Mouse (Mus musculus): ENCODE results near the gene Prrg2. TPM values are rescaled to one million over a fixed set of nuclear protein-coding genes. Genes with fewer than 3 reads are reported as not detected.

The Prrg2 gene
- polyA plus RNA-seq, 1 experiment from 2014 or later = 17.9 TPM

GRCm38 (mm10) chr7:45086084-45086483, 23.6 kb upstream of the Prrg2 start:
- Histone ChIP-seq H3K9me3 (no peaks in the 10 kb centered on the region), H3K27me3 (replicated peaks) (no peaks in the 10 kb centered on the region), H3K27ac (no peak overlapping the region), H3K4me3 (no peak overlapping the region), H3K4me1 (0 out of 2 replicates have a peak, but pooled peaks cover 1% of the 10 kb centered on the region), H3K36me3 (peaks cover 34% of the 10 kb centered on the region), H3K4me2 (replicated peaks) (no peak overlapping the region), H3K9ac (no peak overlapping the region)
- 80% methylated on average over 4 of the region's 4 CpGs for WGBS
- ATAC-seq (ENCODE audit: low FRiP score, low read depth) = no peak

- Histone ChIP-seq H3K9ac (no peak overlapping the region), H3K9me3 (no peaks in the 10 kb centered on the region), H3K4me1 (no peaks in the 10 kb centered on the region), H3K27ac (no peak overlapping the region), H3K4me2 (replicated peaks) (no peak overlapping the region), H3K27me3 (replicated peaks) (no peaks in the 10 kb centered on the region), H3K4me3 (no peak overlapping the region), H3K36me3 (peaks cover 31% of the 10 kb centered on the region)
- WGBS = 87% methylated on average over 22 of the region's 22 CpGs
- no peak for ATAC-seq (ENCODE audit: low FRiP score, low read depth)
Observed at GRCm38 (mm10) chr7:45083300-45083890, 20.9 kb upstream of the Prrg2 start.

DNA sequence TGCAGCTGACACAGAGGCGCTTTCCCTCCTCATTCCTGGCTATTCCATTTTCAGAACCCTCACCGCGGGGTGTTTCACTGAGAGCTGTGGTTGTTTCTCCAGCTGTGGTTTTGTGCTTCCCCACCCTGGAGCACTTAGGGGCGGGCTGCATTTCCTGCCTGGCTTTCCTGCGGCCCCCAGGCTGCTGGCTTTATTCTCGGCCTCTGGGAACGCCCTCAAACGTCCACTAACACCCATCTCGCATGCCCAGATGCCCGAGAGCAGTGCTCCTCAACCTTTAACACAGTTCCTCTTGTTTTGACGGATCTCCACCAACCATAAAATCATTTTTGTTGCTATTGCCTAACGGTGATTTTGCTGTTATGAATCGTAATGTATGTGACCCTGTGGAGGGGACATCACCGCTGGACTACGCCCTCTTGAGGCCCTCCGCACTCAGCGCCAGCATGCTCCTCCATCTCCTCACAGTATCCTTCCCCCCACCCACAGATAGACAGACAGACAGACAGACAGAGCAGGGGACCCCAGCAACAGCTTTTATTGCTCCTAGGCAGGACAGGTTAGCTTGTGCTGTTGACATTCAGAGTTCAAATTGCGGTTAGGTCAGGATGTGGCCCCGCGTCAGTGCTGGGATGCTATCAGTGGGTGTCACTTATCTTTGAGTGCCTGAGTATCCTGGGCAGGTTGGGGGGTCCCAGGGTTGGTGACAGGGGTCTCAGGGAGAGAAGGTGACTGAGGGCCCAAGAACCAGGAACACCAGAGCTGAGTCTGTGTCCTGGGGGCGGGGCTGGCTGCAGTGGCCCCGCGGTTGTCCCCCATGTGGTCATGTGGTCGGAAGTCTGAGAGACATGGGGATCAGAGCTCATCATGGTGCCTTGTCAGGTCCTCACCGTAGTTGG, 20.2 kb upstream of the Prrg2 start:
- no peaks in the 10 kb centered on the region for H3K9me3 ChIP-seq
- H3K27ac ChIP-seq = no peak overlapping the region
- 0 out of 2 replicates have a peak overlapping the region, but pooled peaks have one; percentile 2 for H3K4me2 ChIP-seq (replicated peaks)
- no peaks in the 10 kb centered on the region for H3K27me3 ChIP-seq (replicated peaks)
- 61% methylated on average over 25 of the region's 25 CpGs for WGBS
- ATAC-seq (ENCODE audit: low FRiP score, low read depth) = no peak
- H3K4me3 ChIP-seq = no peak overlapping the region
- H3K4me1 ChIP-seq = no peaks in the 10 kb centered on the region
- H3K9ac ChIP-seq = no peak overlapping the region
- peaks cover 31% of the 10 kb centered on the region for H3K36me3 ChIP-seq

DNA sequence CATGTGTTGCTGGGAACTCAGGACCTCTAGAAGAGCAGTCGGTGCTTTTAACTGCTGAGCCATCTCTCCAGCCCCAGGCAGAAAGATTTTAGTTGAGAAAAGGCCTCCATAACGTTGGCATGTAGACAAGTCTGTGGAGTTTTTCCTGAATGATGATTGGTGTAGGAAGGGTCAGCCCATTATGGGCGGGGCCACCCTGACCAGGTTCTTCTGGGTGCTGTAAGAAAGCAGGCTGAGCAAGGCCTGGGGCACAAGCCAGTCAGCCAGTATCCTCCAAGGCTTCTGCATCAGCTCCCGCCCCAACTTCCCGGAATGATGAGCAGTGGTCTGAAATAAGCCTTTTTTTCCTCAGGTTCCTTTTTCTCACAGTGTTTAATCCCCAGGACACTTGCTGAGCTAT, 18.5 kb upstream of the Prrg2 start:
- H3K27me3 ChIP-seq (replicated peaks) = no peaks in the 10 kb centered on the region
- no peaks in the 10 kb centered on the region for H3K9me3 ChIP-seq
- H3K4me2 ChIP-seq (replicated peaks) = no peak overlapping the region
- H3K4me3 ChIP-seq = no peak overlapping the region
- no peaks in the 10 kb centered on the region for H3K4me1 ChIP-seq
- WGBS = 53% methylated on average over 5 of the region's 5 CpGs
- no peak for ATAC-seq (ENCODE audit: low FRiP score, low read depth)
- no peak overlapping the region for H3K27ac ChIP-seq
- no peak overlapping the region for H3K9ac ChIP-seq
- peaks cover 38% of the 10 kb centered on the region for H3K36me3 ChIP-seq

- ATAC-seq (ENCODE audit: low FRiP score, low read depth) = 0 out of 2 replicates have a peak, but pooled peaks have one; percentile 19
- Histone ChIP-seq H3K36me3 (peaks cover 39% of the 10 kb centered on the region), H3K27me3 (replicated peaks) (no peaks in the 10 kb centered on the region), H3K4me2 (replicated peaks) (no peak overlapping the region), H3K4me3 (no peak overlapping the region), H3K9ac (no peak overlapping the region), H3K9me3 (no peaks in the 10 kb centered on the region), H3K27ac (no peak overlapping the region), H3K4me1 (no peaks in the 10 kb centered on the region)
- WGBS = 1% methylated on average over 10 of the region's 10 CpGs
Observed at GRCm38 (mm10) chr7:45079856-45080255, 17.4 kb upstream of the Prrg2 start.

GRCm38 (mm10) chr7:45078513-45078912, 16.0 kb upstream of the Prrg2 start:
- H3K27me3 ChIP-seq (replicated peaks) = no peaks in the 10 kb centered on the region
- H3K9ac ChIP-seq = no peak overlapping the region
- no peaks in the 10 kb centered on the region for H3K4me1 ChIP-seq
- H3K4me2 ChIP-seq (replicated peaks) = no peak overlapping the region
- ATAC-seq (ENCODE audit: low FRiP score, low read depth) = 0 out of 2 replicates have a peak, but pooled peaks have one; percentile 31
- no peak overlapping the region for H3K27ac ChIP-seq
- H3K4me3 ChIP-seq = no peak overlapping the region
- H3K9me3 ChIP-seq = no peaks in the 10 kb centered on the region
- WGBS = 40% methylated on average over 9 of the region's 9 CpGs
- peaks cover 43% of the 10 kb centered on the region for H3K36me3 ChIP-seq

DNA sequence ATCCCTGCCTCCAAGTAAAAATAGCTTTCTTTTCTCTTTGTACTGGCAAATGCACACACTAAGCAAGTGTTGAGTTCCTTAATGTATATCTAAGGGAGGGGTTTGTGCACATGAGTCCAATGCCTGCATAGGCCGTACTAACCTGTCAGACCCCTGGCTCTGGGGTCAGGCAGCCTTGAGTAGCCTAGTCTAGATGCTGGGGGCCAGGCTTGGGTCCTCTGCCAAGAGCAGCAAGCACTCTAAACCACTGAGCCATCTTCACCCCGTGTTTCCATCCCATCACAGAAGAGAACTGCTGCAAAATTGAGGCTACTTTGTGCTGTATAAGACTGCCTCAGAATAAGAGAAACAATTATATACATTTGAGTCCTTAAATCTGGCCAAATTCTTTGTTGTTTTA, 15.4 kb upstream of the Prrg2 start:
- Histone ChIP-seq H3K9me3 (no peaks in the 10 kb centered on the region), H3K36me3 (peaks cover 40% of the 10 kb centered on the region), H3K9ac (no peak overlapping the region), H3K27ac (no peak overlapping the region), H3K27me3 (replicated peaks) (no peaks in the 10 kb centered on the region), H3K4me3 (no peak overlapping the region), H3K4me1 (no peaks in the 10 kb centered on the region), H3K4me2 (replicated peaks) (no peak overlapping the region)
- ATAC-seq (ENCODE audit: low FRiP score, low read depth) = no peak
- 94% methylated on average over 2 of the region's 2 CpGs for WGBS

- Histone ChIP-seq H3K9ac (0 out of 2 replicates have a peak overlapping the region, but pooled peaks have one; percentile 2), H3K4me3 (no peak overlapping the region), H3K27me3 (replicated peaks) (no peaks in the 10 kb centered on the region), H3K9me3 (no peaks in the 10 kb centered on the region), H3K4me2 (replicated peaks) (no peak overlapping the region), H3K27ac (no peak overlapping the region), H3K4me1 (no peaks in the 10 kb centered on the region), H3K36me3 (peaks cover 38% of the 10 kb centered on the region)
- no peak for ATAC-seq (ENCODE audit: low FRiP score, low read depth)
- 89% methylated on average over 14 of the region's 14 CpGs for WGBS
Observed at GRCm38 (mm10) chr7:45077322-45077721, 14.8 kb upstream of the Prrg2 start.

DNA sequence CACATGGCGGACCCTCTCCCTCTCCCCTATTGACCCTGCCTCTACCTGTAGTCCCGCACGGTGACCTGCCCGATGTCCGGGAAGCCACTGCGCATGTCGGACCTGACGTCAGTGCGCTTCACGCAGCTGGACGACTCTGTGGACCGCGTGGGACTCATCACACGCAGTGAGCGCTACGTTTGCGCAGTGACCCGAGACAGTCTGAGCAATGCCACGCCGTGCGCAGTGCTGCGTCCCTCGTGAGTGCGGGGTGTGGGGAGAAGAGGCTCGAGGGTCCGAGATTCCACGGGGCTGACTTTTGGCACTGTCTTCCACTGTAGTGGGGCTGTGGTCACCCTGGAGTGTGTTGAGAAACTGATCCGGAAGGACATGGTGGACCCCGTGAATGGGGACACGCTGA, 14.0 kb upstream of the Prrg2 start:
- no peaks in the 10 kb centered on the region for H3K4me1 ChIP-seq
- H3K9me3 ChIP-seq = no peaks in the 10 kb centered on the region
- no peak overlapping the region for H3K9ac ChIP-seq

GRCm38 (mm10) chr7:45075405-45075804, 12.9 kb upstream of the Prrg2 start:
- Histone ChIP-seq H3K9ac (no peak overlapping the region), H3K27ac (no peak overlapping the region), H3K36me3 (peaks cover 38% of the 10 kb centered on the region), H3K27me3 (replicated peaks) (no peaks in the 10 kb centered on the region), H3K9me3 (no peaks in the 10 kb centered on the region), H3K4me1 (no peaks in the 10 kb centered on the region), H3K4me2 (replicated peaks) (no peak overlapping the region), H3K4me3 (no peak overlapping the region)
- WGBS = 83% methylated on average over 4 of the region's 4 CpGs
- no peak for ATAC-seq (ENCODE audit: low FRiP score, low read depth)

More for the DNA sequence above, 14.0 kb upstream of the Prrg2 start:
- Histone ChIP-seq H3K4me3 (no peak overlapping the region), H3K27me3 (replicated peaks) (no peaks in the 10 kb centered on the region), H3K36me3 (peaks cover 38% of the 10 kb centered on the region), H3K27ac (no peak overlapping the region), H3K4me2 (replicated peaks) (no peak overlapping the region)
- WGBS = 91% methylated on average over 30 of the region's 30 CpGs
- no peak for ATAC-seq (ENCODE audit: low FRiP score, low read depth)

DNA sequence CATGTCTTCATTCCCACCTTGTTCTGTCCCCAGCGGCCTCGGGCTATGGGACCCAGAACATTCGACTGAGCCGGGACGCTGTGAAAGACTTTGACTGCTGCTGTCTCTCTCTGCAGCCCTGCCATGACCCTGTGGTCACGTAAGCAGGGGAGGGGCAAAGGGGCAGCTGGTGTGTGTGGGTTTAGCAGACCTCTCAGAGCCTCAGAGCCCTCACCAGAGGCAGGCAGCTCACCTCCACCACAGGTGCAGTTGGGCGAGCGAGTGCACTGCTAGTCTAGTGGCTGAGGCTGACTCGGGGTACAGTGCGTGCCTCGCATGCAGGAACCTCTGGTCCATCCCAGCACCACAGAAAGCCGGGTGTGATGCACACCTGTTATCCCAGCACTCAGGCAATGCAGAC, 11.5 kb upstream of the Prrg2 start:
- Histone ChIP-seq H3K9me3 (no peaks in the 10 kb centered on the region), H3K4me1 (no peaks in the 10 kb centered on the region), H3K36me3 (peaks cover 38% of the 10 kb centered on the region), H3K27me3 (replicated peaks) (no peaks in the 10 kb centered on the region), H3K9ac (no peak overlapping the region), H3K4me2 (replicated peaks) (no peak overlapping the region), H3K27ac (no peak overlapping the region), H3K4me3 (no peak overlapping the region)
- no peak for ATAC-seq (ENCODE audit: low FRiP score, low read depth)
- 89% methylated on average over 12 of the region's 12 CpGs for WGBS

- Histone ChIP-seq H3K36me3 (peaks cover 38% of the 10 kb centered on the region), H3K4me3 (no peak overlapping the region), H3K27ac (no peak overlapping the region), H3K9ac (no peak overlapping the region), H3K27me3 (replicated peaks) (no peaks in the 10 kb centered on the region), H3K4me1 (no peaks in the 10 kb centered on the region), H3K4me2 (replicated peaks) (no peak overlapping the region), H3K9me3 (no peaks in the 10 kb centered on the region)
- 86% methylated on average over 7 of the region's 7 CpGs for WGBS
- no peak for ATAC-seq (ENCODE audit: low FRiP score, low read depth)
Observed at GRCm38 (mm10) chr7:45073171-45073707, 10.8 kb upstream of the Prrg2 start.
